Mouse (Mus musculus) small intestine, adult 2 months (tissue): ENCODE results near the gene Slc16a14.

Experiments
- CTCF ChIP-seq: fragments of 200-500 bp; IDR thresholded peaks from 2 replicates; pipeline ENCODE4 v1.5.1; 2012; ENCODE audit warnings: low read depth, mild to moderate bottlenecking, control low read depth, inconsistent platforms, low read length, moderate library complexity, mixed read lengths; ENCODE audit not compliant: insufficient replicate concordance, insufficient read length; ENCODE audit errors: extremely low read depth
- POLR2A ChIP-seq: fragments of 200-500 bp; IDR thresholded peaks from 2 replicates; pipeline ENCODE4 v1.6.1; 2012; ENCODE audit warnings: low read depth, mild to moderate bottlenecking, control low read depth, inconsistent platforms, low read length, moderate library complexity

GRCm38 (mm10) chr1:84933472-84934150 is 1.3 kb downstream of the Slc16a14 start:
- no peak for TF ChIP-seq POLR2A
- TF ChIP-seq CTCF: peak; percentile 52; the same call in 1 of the 2 replicates
